Mouse (Mus musculus): ENCODE data around the gene Sept10. TPM values are rescaled to one million over a fixed set of nuclear protein-coding genes. Genes with fewer than 3 reads are reported as not detected.
A peak's percentile ranks its signal among the peaks of the same experiment; 100 is the strongest.

Gene Sept10
- polyA plus RNA-seq, 1 experiment from 2014 or later, result 47.3 TPM

GRCm38 (mm10) chr10:59225137-59225536 is 3.5 kb upstream of the Sept10 start:
- no peaks in the 10 kb centered on the region for H3K27me3 ChIP-seq
- no peak for DNase-seq (ENCODE audit: low read depth, low spot score)
- ChIA-PET CTCF (interaction anchor here (0.6 to 1.1 kb wide), 3 partner anchors 26 to 739 kb away, joined by 3 read pairs; no protein-coding TSS in a partner anchor), POLR2A (interaction anchor here (0.6 kb wide), 1 partner anchor 279 kb away, joined by 4 read pairs; no protein-coding TSS in a partner anchor)
- TF ChIP-seq CTCF (IDR thresholded peaks at IDR 0.05), result no peak
- in situ Hi-C loops (cut with MboI; ENCODE audit: low pct_unique_long_range_greater_than_20kb), result no loop called here
- no peak for ATAC-seq

- TF ChIP-seq CTCF (IDR thresholded peaks at IDR 0.05), result no peak
- DNase-seq (ENCODE audit: low read depth, low spot score) (no peak), ATAC-seq (no peak)
- POLR2A ChIA-PET, result interaction anchor here (0.6 kb wide), 1 partner anchor 10 kb away, joined by 3 read pairs; no protein-coding TSS in a partner anchor
- in situ Hi-C loops (cut with MboI; ENCODE audit: low pct_unique_long_range_greater_than_20kb), result no loop called here
- CTCF ChIA-PET, result no interaction called here
- no peaks in the 10 kb centered on the region for H3K27me3 ChIP-seq
These were observed 2.2 kb upstream of the Sept10 start for GRCm38 (mm10) chr10:59223890-59224289.

- in situ Hi-C loops (cut with MboI; ENCODE audit: low pct_unique_long_range_greater_than_20kb), result no loop called here
- DNase-seq (ENCODE audit: low read depth, low spot score) (no peak), ATAC-seq (no peak)
- H3K27me3 ChIP-seq, result no peaks in the 10 kb centered on the region
- POLR2A ChIA-PET, result no interaction called here
- TF ChIP-seq CTCF (IDR thresholded peaks at IDR 0.05), result no peak
- CTCF ChIA-PET, result no interaction called here
These were observed 1.7 kb upstream of the Sept10 start for GRCm38 (mm10) chr10:59223301-59223700.

- ATAC-seq, result peak; percentile 34
- TF ChIP-seq CTCF (IDR thresholded peaks at IDR 0.05), result no peak
- POLR2A ChIA-PET, result interaction anchor here (0.9 kb wide), 1 partner anchor 72 kb away, joined by 3 read pairs; no protein-coding TSS in a partner anchor
These were observed 839 bp upstream of the Sept10 start for GRCm38 (mm10) chr10:59222271-59223101.

GRCm38 (mm10) chr10:59220824-59221472 is 699 bp downstream of the Sept10 start:
- ATAC-seq (no peak), DNase-seq (ENCODE audit: low read depth, low spot score) (no peak)
- TF ChIP-seq CTCF (IDR thresholded peaks at IDR 0.05), result no peak
- no peaks in the 10 kb centered on the region for H3K27me3 ChIP-seq
- POLR2A ChIA-PET, result interaction anchor here (0.6 kb wide), 1 partner anchor 585 kb away, joined by 4 read pairs; no protein-coding TSS in a partner anchor
- CTCF ChIA-PET, result no interaction called here
- in situ Hi-C loops (cut with MboI; ENCODE audit: low pct_unique_long_range_greater_than_20kb), result no loop called here

More at GRCm38 (mm10) chr10:59222271-59223101, 839 bp upstream of the Sept10 start:
- no peak for DNase-seq (ENCODE audit: low read depth, low spot score)
- in situ Hi-C loops (cut with MboI; ENCODE audit: low pct_unique_long_range_greater_than_20kb), result no loop called here
- H3K27me3 ChIP-seq, result no peaks in the 10 kb centered on the region
- CTCF ChIA-PET, result no interaction called here

GRCm38 (mm10) chr10:59200011-59200410 is 21.6 kb downstream of the Sept10 start:
- POLR2A ChIA-PET, result interaction anchor here (1.1 kb wide), 1 partner anchor 120 kb away, joined by 4 read pairs; no protein-coding TSS in a partner anchor
- no peak for ATAC-seq
- in situ Hi-C loops (cut with MboI; ENCODE audit: low pct_unique_long_range_greater_than_20kb), result no loop called here
- H3K27me3 ChIP-seq, result no peaks in the 10 kb centered on the region
- CTCF ChIA-PET, result interaction anchor here (1.2 kb wide), 1 partner anchor 26 kb away, joined by 3 read pairs; no protein-coding TSS in a partner anchor
- DNase-seq (ENCODE audit: low read depth, low spot score), result no peak
- TF ChIP-seq CTCF (IDR thresholded peaks at IDR 0.05), result no peak

GRCm38 (mm10) chr10:59196763-59197162 is 24.9 kb downstream of the Sept10 start:
- no peak for DNase-seq (ENCODE audit: low read depth, low spot score)
- no peak for TF ChIP-seq CTCF (IDR thresholded peaks at IDR 0.05)
- CTCF ChIA-PET, result interaction anchor here (0.9 kb wide), 1 partner anchor 20 kb away, joined by 3 read pairs; no protein-coding TSS in a partner anchor
- in situ Hi-C loops (cut with MboI; ENCODE audit: low pct_unique_long_range_greater_than_20kb), result no loop called here
- no peak for ATAC-seq
- H3K27me3 ChIP-seq, result no peaks in the 10 kb centered on the region
- POLR2A ChIA-PET, result no interaction called here

- no peak for ATAC-seq
- no peak for DNase-seq (ENCODE audit: low read depth, low spot score)
- no peak for TF ChIP-seq CTCF (IDR thresholded peaks at IDR 0.05)
- in situ Hi-C loops (cut with MboI; ENCODE audit: low pct_unique_long_range_greater_than_20kb), result no loop called here
- CTCF ChIA-PET, result interaction anchor here (1.2 to 1.3 kb wide), 2 partner anchors 29 to 103 kb away, joined by 3 read pairs; no protein-coding TSS in a partner anchor
- H3K27me3 ChIP-seq, result no peaks in the 10 kb centered on the region
- POLR2A ChIA-PET, result no interaction called here
These were observed 26.8 kb downstream of the Sept10 start for GRCm38 (mm10) chr10:59194891-59195290.

GRCm38 (mm10) chr10:59182306-59182705 is 39.3 kb downstream of the Sept10 start:
- ChIA-PET POLR2A (no interaction called here), CTCF (no interaction called here)
- in situ Hi-C loops (cut with MboI; ENCODE audit: low pct_unique_long_range_greater_than_20kb), result no loop called here
- no peaks in the 10 kb centered on the region for H3K27me3 ChIP-seq
- no peak for ATAC-seq
- TF ChIP-seq CTCF (IDR thresholded peaks at IDR 0.05), result no peak
- DNase-seq (ENCODE audit: low read depth, low spot score), result no peak

- DNase-seq (ENCODE audit: low read depth, low spot score) (no peak), ATAC-seq (no peak)
- POLR2A ChIA-PET, result no interaction called here
- in situ Hi-C loops (cut with MboI; ENCODE audit: low pct_unique_long_range_greater_than_20kb), result no loop called here
- H3K27me3 ChIP-seq, result no peaks in the 10 kb centered on the region
- CTCF ChIA-PET, result no interaction called here
- no peak for TF ChIP-seq CTCF (IDR thresholded peaks at IDR 0.05)
These were observed 42.0 kb downstream of the Sept10 start for GRCm38 (mm10) chr10:59179620-59180019.

GRCm38 (mm10) chr10:59172539-59172938 is 49.1 kb downstream of the Sept10 start:
- DNase-seq (ENCODE audit: low read depth, low spot score) (no peak), ATAC-seq (no peak)
- no peak for TF ChIP-seq CTCF (IDR thresholded peaks at IDR 0.05)
- CTCF ChIA-PET, result interaction anchor here (1.1 to 3.8 kb wide), 5 partner anchors 8 to 120 kb away, joined by 3 to 16 read pairs (median 5); no protein-coding TSS in a partner anchor
- in situ Hi-C loops (cut with MboI; ENCODE audit: low pct_unique_long_range_greater_than_20kb), result no loop called here
- no peaks in the 10 kb centered on the region for H3K27me3 ChIP-seq
- POLR2A ChIA-PET, result no interaction called here

Data from Patski (cell line).